In genomic region chr7:127206606-127207005, GRCm38 (mm10) we compare ENCODE assay signal across 8 mouse cellular contexts. TPM values are rescaled to one million over a fixed set of nuclear protein-coding genes. Genes with fewer than 3 reads are reported as not detected.
DNase-seq lines count a peak whose midpoint lies in the region; ATAC-seq and TF ChIP-seq lines count a peak whose summit lies in the region.

No protein-coding gene starts in this region.

- H3K9me3 ChIP-seq in hindbrain, embryonic 15.5 days, result no peaks in the 10 kb centered on the region
- no peaks in the 10 kb centered on the region for H3K9me3 ChIP-seq in midbrain, embryonic 12.5 days

- peak overlapping the region; percentile 78 for H3K4me3 ChIP-seq in heart, adult 2 months
- H3K4me3 ChIP-seq in bone marrow macrophage, adult 2 months (ENCODE audit: insufficient read depth, low read length), result peak overlapping the region; percentile 88
- H3K4me3 ChIP-seq in hindbrain, embryonic 15.5 days, result peak overlapping the region; percentile 99
- H3K4me3 ChIP-seq in midbrain, embryonic 12.5 days, result peak overlapping the region; percentile 74

- intact Hi-C loops in heart, adult 2 months (cut with DNase I), result loop anchor here (10.0 kb wide), 1 partner anchor 622 kb away; the partner anchor contains the start of genes Apobr and Cln3

- peaks cover 2% of the 10 kb centered on the region; the same call in 1 of the 2 replicates for H3K4me1 ChIP-seq in heart, adult 2 months (ENCODE audit: control insufficient read depth, insufficient read depth, low read length)
- peaks cover 10% of the 10 kb centered on the region for H3K4me1 ChIP-seq in bone marrow macrophage, adult 2 months (ENCODE audit: control insufficient read depth, insufficient read depth, low read length)
- H3K4me1 ChIP-seq in hindbrain, embryonic 15.5 days (replicated peaks), result peaks cover 34% of the 10 kb centered on the region
- H3K4me1 ChIP-seq in midbrain, embryonic 12.5 days, result peaks cover 29% of the 10 kb centered on the region

- no peaks in the 10 kb centered on the region for H3K36me3 ChIP-seq in heart, adult 2 months (ENCODE audit: control insufficient read depth, insufficient read depth, low read length)
- H3K36me3 ChIP-seq in hindbrain, embryonic 15.5 days, result peaks cover 18% of the 10 kb centered on the region
- H3K36me3 ChIP-seq in midbrain, embryonic 12.5 days, result peaks cover 29% of the 10 kb centered on the region

- peak overlapping the region; percentile 98 for H3K4me2 ChIP-seq in hindbrain, embryonic 15.5 days
- H3K4me2 ChIP-seq in midbrain, embryonic 12.5 days (replicated peaks), result peak overlapping the region; percentile 88

- TF ChIP-seq POLR2A in heart, adult 2 months (IDR thresholded peaks at IDR 0.05; ENCODE audit: insufficient read depth, low read depth, low read length), result no peak
- TF ChIP-seq POLR2A in bone marrow macrophage, adult 2 months (IDR thresholded peaks at IDR 0.05; ENCODE audit: borderline replicate concordance, low read depth, low read length), result no peak

- no peak for TF ChIP-seq CTCF in heart, adult 2 months (IDR thresholded peaks at IDR 0.05)
- TF ChIP-seq CTCF in bone marrow macrophage, adult 2 months (IDR thresholded peaks at IDR 0.05; ENCODE audit: low read depth, low read length), result no peak

- no peaks in the 10 kb centered on the region for H3K27me3 ChIP-seq in heart, adult 2 months (ENCODE audit: control insufficient read depth, insufficient read depth, low read length)
- no peaks in the 10 kb centered on the region for H3K27me3 ChIP-seq in hindbrain, embryonic 15.5 days
- H3K27me3 ChIP-seq in midbrain, embryonic 12.5 days, result no peaks in the 10 kb centered on the region

- TF ChIP-seq EP300 in heart, adult 2 months (IDR thresholded peaks at IDR 0.05; ENCODE audit: insufficient read depth, low read depth, low read length), result no peak

- peak overlapping the region; percentile 15; the same call in 1 of the 2 replicates for H3K27ac ChIP-seq in heart, adult 2 months
- H3K27ac ChIP-seq in bone marrow macrophage, adult 2 months (ENCODE audit: insufficient read depth, low read depth, low read length), result peak overlapping the region; percentile 83
- no peak overlapping the region for H3K27ac ChIP-seq in hindbrain, embryonic 15.5 days (replicated peaks)
- no peak overlapping the region for H3K27ac ChIP-seq in midbrain, embryonic 12.5 days (replicated peaks)

- no peak for DNase-seq in heart, adult 2 months
- no peak for DNase-seq in heart, adult 18-20 months
- no peak for DNase-seq in ovary, postnatal 10 days (ENCODE audit: low spot score)
- no peak for DNase-seq in adipocyte (ENCODE audit: low spot score)
- no peak for DNase-seq in cerebellum, postnatal 10 days

- peak overlapping the region; percentile 90 for H3K9ac ChIP-seq in heart, adult 2 months (ENCODE audit: low read depth, low read length)
- peak overlapping the region; percentile 95 for H3K9ac ChIP-seq in hindbrain, embryonic 15.5 days
- H3K9ac ChIP-seq in midbrain, embryonic 12.5 days (replicated peaks), result peak overlapping the region; percentile 89

- ATAC-seq in hindbrain, embryonic 15.5 days (ENCODE audit: low FRiP score, low read depth), result no peak
- no peak for ATAC-seq in midbrain, embryonic 12.5 days (ENCODE audit: low FRiP score, low read depth)

- H3K79me2 ChIP-seq in heart, adult 2 months (replicated peaks; ENCODE audit: control insufficient read depth, insufficient read depth, low read length), result peaks cover 3% of the 10 kb centered on the region

- WGBS in heart, adult 2 months, result 26% methylated on average over 2 of the region's 2 CpGs
- 60% methylated on average over 2 of the region's 2 CpGs for WGBS in hindbrain, embryonic 15.5 days
- WGBS in midbrain, embryonic 12.5 days, result 66% methylated on average over 2 of the region's 2 CpGs

RNA-seq across cellular contexts. Expression of gene Tbc1d10b, which starts 1.7 kb away (rescaled TPM):
- 10 to 100 TPM; 20.5 to 22.0 TPM for total RNA-seq in heart, adult 2 months (2021)
- 13.6 and 17.4 TPM in 2 replicates for polyA plus RNA-seq in heart, adult 2 months (2012; rRNA removed)
- 10 to 100 TPM; 20.8 to 21.6 TPM for total RNA-seq in heart, adult 18-20 months (2021)
- polyA plus RNA-seq in bone marrow macrophage, adult 2 months (2012; ENCODE audit: insufficient read depth, insufficient read length, missing spikeins), result 67.2 and 71.7 TPM in 2 replicates
- polyA plus RNA-seq in hindbrain, embryonic 15.5 days (2015; fragmentation: Nextera tagmentation; extraction: Ambion mirVana), result 37.2 and 38.8 TPM in 2 replicates
- 42.9 and 44.4 TPM in 2 replicates for polyA plus RNA-seq in midbrain, embryonic 12.5 days (2016; fragmentation: Nextera tagmentation; extraction: Ambion mirVana)

RNA-seq across cellular contexts. Expression of gene Mylpf, which starts 2.1 kb away (rescaled TPM):
- total RNA-seq in heart, adult 2 months (2021), result 1 to 10 TPM; 3.5 TPM
- 0.74 and 1.1 TPM in 2 replicates for polyA plus RNA-seq in heart, adult 2 months (2012; rRNA removed)
- total RNA-seq in heart, adult 18-20 months (2021), result 1 to 10 TPM; 1.1 to 3.7 TPM
- 3.9 and 6.9 TPM in 2 replicates for polyA plus RNA-seq in bone marrow macrophage, adult 2 months (2012; ENCODE audit: insufficient read depth, insufficient read length, missing spikeins)
- polyA plus RNA-seq in hindbrain, embryonic 15.5 days (2015; fragmentation: Nextera tagmentation; extraction: Ambion mirVana), result 4.9 and 5.0 TPM in 2 replicates
- 12.6 and 13.1 TPM in 2 replicates for polyA plus RNA-seq in midbrain, embryonic 12.5 days (2016; fragmentation: Nextera tagmentation; extraction: Ambion mirVana)

RNA-seq across cellular contexts. Expression of gene Cd2bp2, which starts 10.8 kb away (rescaled TPM):
- 10 to 100 TPM; 33.4 to 35.2 TPM for total RNA-seq in heart, adult 2 months (2021)
- 18.2 and 26.9 TPM in 2 replicates for polyA plus RNA-seq in heart, adult 2 months (2012; rRNA removed)
- total RNA-seq in heart, adult 18-20 months (2021), result 10 to 100 TPM; 35.1 to 36.9 TPM
- 58.0 and 58.5 TPM in 2 replicates for polyA plus RNA-seq in bone marrow macrophage, adult 2 months (2012; ENCODE audit: insufficient read depth, insufficient read length, missing spikeins)
- 72.1 and 72.3 TPM in 2 replicates for polyA plus RNA-seq in hindbrain, embryonic 15.5 days (2015; fragmentation: Nextera tagmentation; extraction: Ambion mirVana)
- 98.9 and 103 TPM in 2 replicates for polyA plus RNA-seq in midbrain, embryonic 12.5 days (2016; fragmentation: Nextera tagmentation; extraction: Ambion mirVana)

RNA-seq across cellular contexts. Expression of gene Zfp553, which starts 26.3 kb away (rescaled TPM):
- total RNA-seq in heart, adult 2 months (2021), result 1 to 10 TPM; 6.0 to 6.3 TPM
- polyA plus RNA-seq in heart, adult 2 months (2012; rRNA removed), result 5.0 and 6.5 TPM in 2 replicates
- total RNA-seq in heart, adult 18-20 months (2021), result 1 to 10 TPM; 6.4 to 6.7 TPM
- 6.5 and 6.8 TPM in 2 replicates for polyA plus RNA-seq in bone marrow macrophage, adult 2 months (2012; ENCODE audit: insufficient read depth, insufficient read length, missing spikeins)
- 51.9 and 56.2 TPM in 2 replicates for polyA plus RNA-seq in hindbrain, embryonic 15.5 days (2015; fragmentation: Nextera tagmentation; extraction: Ambion mirVana)
- polyA plus RNA-seq in midbrain, embryonic 12.5 days (2016; fragmentation: Nextera tagmentation; extraction: Ambion mirVana), result 79.4 and 82.0 TPM in 2 replicates

RNA-seq across cellular contexts. Expression of gene Sept1, which starts 26.3 kb away (rescaled TPM):
- total RNA-seq in heart, adult 2 months (2021), result 1 to 10 TPM; 2.5 to 4.7 TPM
- polyA plus RNA-seq in heart, adult 2 months (2012; rRNA removed), result 6.2 and 13.0 TPM in 2 replicates
- total RNA-seq in heart, adult 18-20 months (2021), result 1 to 10 TPM; 3.0 to 7.7 TPM
- polyA plus RNA-seq in bone marrow macrophage, adult 2 months (2012; ENCODE audit: insufficient read depth, insufficient read length, missing spikeins), result 2.9 and 5.8 TPM in 2 replicates
- polyA plus RNA-seq in hindbrain, embryonic 15.5 days (2015; fragmentation: Nextera tagmentation; extraction: Ambion mirVana), result 18.4 and 19.3 TPM in 2 replicates
- 38.6 and 41.1 TPM in 2 replicates for polyA plus RNA-seq in midbrain, embryonic 12.5 days (2016; fragmentation: Nextera tagmentation; extraction: Ambion mirVana)

Comparison
In these comparisons a context has a peak if more than half of its experiments do, and no peak if none do; other contexts are left out.
1. H3K27ac ChIP-seq: peak in heart, adult 2 months (single experiment) and bone marrow macrophage, adult 2 months (single experiment); none in hindbrain, embryonic 15.5 days (single experiment) and midbrain, embryonic 12.5 days (single experiment).
2. Peak in every context shown above with its lines, with median percentiles within 50 percentile points of each other: H3K4me3 ChIP-seq and H3K9ac ChIP-seq.